Mouse (Mus musculus) neural tube, embryonic 15.5 days (tissue): ENCODE data around the gene Nudt9. TPM values are rescaled to one million over a fixed set of nuclear protein-coding genes. Genes with fewer than 3 reads are reported as not detected.

Experiments used
- ATAC-seq: fragments of 200-750 bp; cut with Nextera tagmentation; 2 replicates; pipeline ENCODE4 v1.8.0; 2017; ENCODE audit warnings: mild to moderate bottlenecking, moderate TSS enrichment, moderate library complexity; ENCODE audit not compliant: low FRiP score
- H3K27ac ChIP-seq: fragments of 300-500 bp; sonication (generic); replicated peaks from 2 replicates; pipeline ENCODE4 v1.5.1; 2015; ENCODE audit warnings: mild to moderate bottlenecking, inconsistent platforms
- H3K27me3 ChIP-seq: fragments of 300-500 bp; sonication (generic); replicated peaks from 2 replicates; pipeline ENCODE4 v1.6.1; 2015; ENCODE audit warnings: inconsistent platforms
- H3K36me3 ChIP-seq: fragments of 300-500 bp; sonication (generic); 2 replicates; pipeline ENCODE4 v1.6.1; 2015; ENCODE audit warnings: inconsistent platforms
- H3K4me1 ChIP-seq: fragments of 300-500 bp; sonication (generic); 2 replicates; pipeline ENCODE4 v1.6.1; 2015; ENCODE audit warnings: inconsistent platforms
- H3K4me2 ChIP-seq: fragments of 300-500 bp; sonication (generic); 2 replicates; pipeline ENCODE4 v1.6.1; 2015; ENCODE audit warnings: inconsistent platforms, mild to moderate bottlenecking, moderate library complexity
- H3K4me3 ChIP-seq: fragments of 300-500 bp; sonication (generic); replicated peaks from 2 replicates; pipeline ENCODE4 v1.5.1; 2015; ENCODE audit warnings: mild to moderate bottlenecking, inconsistent platforms
- H3K9ac ChIP-seq: fragments of 300-500 bp; sonication (generic); replicated peaks from 2 replicates; pipeline ENCODE4 v1.6.1; 2015; ENCODE audit warnings: mild to moderate bottlenecking, inconsistent platforms
- H3K9me3 ChIP-seq: fragments of 300-500 bp; sonication (generic); replicated peaks from 2 replicates; pipeline ENCODE4 v1.6.1; 2016; ENCODE audit warnings: inconsistent platforms
- WGBS: fragments of 180-500 bp; shearing (Covaris S2); methylation state at CpG from one replicate; pipeline ENCODE4 v1.1.7; 2015; ENCODE audit warnings: mixed read lengths; 5-methylcytosine and 5-hydroxymethylcytosine counted together
- polyA plus RNA-seq: library from polyadenylated mRNA; unstranded; fragments of >200 nt; fragmentation: Nextera tagmentation; extraction: Ambion mirVana; gene quantifications from 2 replicates; pipeline ENCODE4 v1.2.1, GENCODE M21; 2015

Gene Nudt9
- polyA plus RNA-seq, 1 experiment from 2014 or later: 73.2 TPM

DNA sequence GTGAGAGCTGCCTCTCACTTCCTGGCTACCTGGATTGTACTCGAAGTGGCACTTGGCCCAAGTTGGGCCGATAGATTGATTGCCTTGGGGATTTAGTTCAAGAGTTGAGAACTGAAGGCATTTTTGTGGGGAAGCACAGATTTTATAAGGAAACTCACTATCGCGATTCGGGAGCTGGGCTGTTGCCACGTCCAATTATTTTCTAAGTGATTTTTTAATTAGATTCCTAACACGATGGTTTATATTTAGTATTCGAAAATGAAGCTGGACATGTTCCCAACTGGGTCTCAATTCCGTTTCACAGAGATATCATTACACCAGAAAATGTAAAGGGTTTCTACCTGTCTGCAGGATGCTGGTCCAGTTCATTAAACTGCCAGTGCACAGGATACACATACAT lies 39.3 kb downstream of the Nudt9 start:
- ATAC-seq: no peak
- no peak overlapping the region for H3K4me2 ChIP-seq
- H3K27ac ChIP-seq: no peak overlapping the region
- H3K36me3 ChIP-seq: peaks cover 34% of the 10 kb centered on the region
- no peaks in the 10 kb centered on the region for H3K4me1 ChIP-seq
- no peak overlapping the region for H3K9ac ChIP-seq
- no peaks in the 10 kb centered on the region for H3K9me3 ChIP-seq
- H3K4me3 ChIP-seq: no peak overlapping the region
- WGBS: 76% methylated on average over 9 of the region's 9 CpGs
- no peaks in the 10 kb centered on the region for H3K27me3 ChIP-seq

DNA sequence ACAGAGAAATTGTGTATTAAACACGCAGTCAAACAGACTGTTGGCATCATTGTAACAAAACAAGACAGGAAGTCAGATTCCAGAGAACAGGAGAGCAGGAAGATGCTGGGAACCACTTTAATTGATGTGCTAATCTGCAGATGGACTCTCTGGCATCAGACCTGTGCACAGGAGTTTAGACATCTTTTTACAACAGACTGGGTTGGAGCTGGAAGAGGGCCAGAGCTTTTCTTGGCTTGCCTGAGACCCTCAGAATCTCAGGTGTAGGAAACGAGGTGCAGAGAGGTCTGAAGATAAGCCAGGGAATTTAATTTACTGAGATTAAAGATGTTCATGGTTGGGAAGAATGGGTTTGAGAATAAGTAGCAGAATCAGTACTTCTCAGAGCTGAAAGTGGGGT lies 43.6 kb downstream of the Nudt9 start:
- Histone ChIP-seq H3K36me3 (peaks cover 34% of the 10 kb centered on the region), H3K4me3 (no peak overlapping the region), H3K9ac (no peak overlapping the region), H3K27ac (no peak overlapping the region), H3K4me1 (no peaks in the 10 kb centered on the region), H3K4me2 (no peak overlapping the region), H3K9me3 (no peaks in the 10 kb centered on the region), H3K27me3 (no peaks in the 10 kb centered on the region)
- WGBS: 85% methylated on average over 2 of the region's 2 CpGs
- no peak for ATAC-seq

- no peak overlapping the region for H3K9ac ChIP-seq
- H3K4me1 ChIP-seq: no peaks in the 10 kb centered on the region
- no peak overlapping the region for H3K4me3 ChIP-seq
- no peak for ATAC-seq
- peak overlapping the region; percentile 46; the same call in 1 of the 2 replicates for H3K27ac ChIP-seq
- WGBS: 86% methylated on average over 11 of the region's 11 CpGs
- H3K4me2 ChIP-seq: no peak overlapping the region
- H3K27me3 ChIP-seq: no peaks in the 10 kb centered on the region
- H3K36me3 ChIP-seq: peaks cover 7% of the 10 kb centered on the region
- H3K9me3 ChIP-seq: no peaks in the 10 kb centered on the region
Measured at GRCm38 (mm10) chr5:104095416-104096077, 49.4 kb downstream of the Nudt9 start.

DNA sequence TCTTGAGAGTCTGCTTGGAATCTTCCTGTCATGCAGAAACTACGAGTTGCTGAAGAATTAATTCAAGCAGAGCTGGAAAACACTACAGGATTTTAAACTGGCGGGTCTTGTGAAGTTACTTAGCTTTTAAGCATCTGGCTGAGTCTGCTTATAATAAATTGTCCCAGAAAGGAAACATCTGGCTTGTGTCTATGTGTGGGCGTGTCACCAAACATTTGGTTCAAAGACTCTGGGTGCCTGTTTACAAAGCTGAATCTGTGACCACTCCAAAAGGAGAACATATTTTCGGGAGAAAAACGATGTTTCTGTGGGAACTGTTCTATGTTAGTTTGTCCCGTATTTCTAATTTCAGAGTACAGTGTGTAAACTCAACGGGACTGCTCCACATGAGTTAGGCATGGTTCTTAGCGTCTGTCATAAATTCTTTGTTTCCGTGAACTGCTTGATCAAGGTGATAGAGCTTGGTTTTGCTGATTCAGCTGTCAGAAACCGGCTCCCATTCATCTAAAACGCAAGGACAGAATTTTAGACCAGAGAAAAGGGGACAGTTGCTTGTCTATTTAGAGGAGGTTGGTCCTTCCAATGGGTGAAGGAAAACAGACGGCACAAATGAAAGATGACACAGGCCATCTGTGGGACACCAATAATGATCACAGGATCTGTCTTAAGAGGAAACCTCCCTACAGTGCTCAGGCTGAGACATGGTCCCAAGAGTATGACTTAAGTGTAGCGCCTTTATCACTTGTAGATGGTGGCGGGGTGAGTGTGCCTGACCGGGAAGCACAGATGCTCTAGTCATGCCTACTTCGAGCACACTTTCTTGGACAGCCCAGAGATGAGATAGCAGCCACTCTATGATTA lies 50.2 kb downstream of the Nudt9 start:
- Histone ChIP-seq H3K36me3 (peaks cover 7% of the 10 kb centered on the region), H3K4me1 (no peaks in the 10 kb centered on the region), H3K4me2 (no peak overlapping the region), H3K27me3 (no peaks in the 10 kb centered on the region), H3K9me3 (no peaks in the 10 kb centered on the region), H3K27ac (peak overlapping the region; percentile 51; the same call in 1 of the 2 replicates), H3K4me3 (no peak overlapping the region), H3K9ac (no peak overlapping the region)
- 81% methylated on average over 16 of the region's 16 CpGs for WGBS
- ATAC-seq: no peak

GRCm38 (mm10) chr5:104101678-104102531 lies 55.8 kb downstream of the Nudt9 start:
- Histone ChIP-seq H3K9ac (no peak overlapping the region), H3K36me3 (no peaks in the 10 kb centered on the region), H3K4me2 (no peak overlapping the region), H3K4me3 (no peak overlapping the region), H3K27ac (peak overlapping the region; percentile 77), H3K27me3 (no peaks in the 10 kb centered on the region), H3K4me1 (peaks cover 9% of the 10 kb centered on the region; the same call in 1 of the 2 replicates), H3K9me3 (no peaks in the 10 kb centered on the region)
- WGBS: 11% methylated on average over 10 of the region's 10 CpGs
- peak; percentile 49; the same call in 1 of the 2 replicates for ATAC-seq

DNA sequence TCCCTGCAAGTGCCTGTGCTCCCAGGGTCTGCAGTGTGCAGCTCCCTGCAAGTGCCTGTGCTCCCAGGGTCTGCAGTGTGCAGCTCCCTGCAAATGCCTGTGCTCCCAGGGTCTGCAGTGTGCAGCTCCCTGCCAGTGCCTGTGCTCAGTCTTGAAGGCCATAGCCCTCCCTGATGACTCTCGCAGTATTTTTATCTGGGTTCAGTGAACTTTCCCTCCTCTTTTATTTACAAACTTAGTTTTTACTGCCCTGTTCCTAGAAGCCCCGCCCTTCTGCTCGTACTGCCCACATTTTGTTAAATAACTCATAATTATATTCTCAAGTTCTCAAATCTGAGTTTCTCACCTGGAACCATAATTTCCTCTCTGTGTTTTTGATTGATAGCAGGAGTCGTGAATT lies 57.1 kb downstream of the Nudt9 start:
- no peaks in the 10 kb centered on the region for H3K27me3 ChIP-seq
- peak overlapping the region; percentile 77 for H3K27ac ChIP-seq

GRCm38 (mm10) chr5:104104111-104104510 lies 58.0 kb downstream of the Nudt9 start:
- Histone ChIP-seq H3K4me3 (no peak overlapping the region), H3K9me3 (no peaks in the 10 kb centered on the region), H3K36me3 (no peaks in the 10 kb centered on the region), H3K9ac (no peak overlapping the region), H3K4me1 (peaks cover 28% of the 10 kb centered on the region), H3K27me3 (no peaks in the 10 kb centered on the region), H3K4me2 (no peak overlapping the region), H3K27ac (peak overlapping the region; percentile 54; the same call in 1 of the 2 replicates)
- WGBS: 40% methylated on average over 2 of the region's 2 CpGs
- ATAC-seq: no peak

More for the DNA sequence above, 57.1 kb downstream of the Nudt9 start:
- Histone ChIP-seq H3K9ac (no peak overlapping the region), H3K4me1 (peaks cover 18% of the 10 kb centered on the region), H3K36me3 (no peaks in the 10 kb centered on the region), H3K9me3 (no peaks in the 10 kb centered on the region), H3K4me2 (no peak overlapping the region), H3K4me3 (no peak overlapping the region)
- WGBS: 59% methylated on average over 4 of the region's 4 CpGs
- no peak for ATAC-seq

DNA sequence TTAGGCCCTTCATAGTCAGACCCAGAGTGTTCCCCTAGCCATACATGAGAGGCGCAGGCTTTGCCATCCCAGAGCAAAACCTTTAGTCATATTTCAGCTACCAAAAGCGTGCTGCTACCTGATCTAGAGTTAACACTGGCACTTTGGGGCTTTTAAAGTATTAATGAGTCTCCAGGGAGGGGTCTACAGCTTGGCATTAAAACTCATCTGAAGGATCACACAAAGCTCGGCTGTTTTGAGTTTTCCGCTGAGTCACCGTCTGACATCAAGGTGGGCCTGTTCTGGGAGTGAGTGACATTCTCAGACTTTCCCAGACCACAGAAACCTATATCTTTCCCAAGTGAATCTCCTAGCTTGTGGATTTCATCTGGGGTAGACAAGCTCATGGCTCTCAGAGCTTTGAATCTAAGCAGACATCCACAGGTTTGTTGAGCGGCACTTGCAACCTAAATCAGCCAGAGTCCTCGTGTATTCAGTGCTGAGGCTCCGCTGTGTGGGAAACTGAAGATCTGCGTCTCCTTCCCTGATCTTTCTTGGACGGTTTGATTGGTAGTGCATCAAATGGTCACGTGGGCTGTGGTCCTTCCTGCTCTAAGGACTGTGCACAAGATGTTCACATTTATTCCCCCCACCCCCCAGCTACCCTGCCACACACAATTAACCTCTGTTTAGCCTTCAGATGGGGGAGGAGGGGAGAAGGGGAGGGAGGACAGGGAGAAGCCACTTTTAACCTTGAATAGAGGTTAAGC lies 62.2 kb downstream of the Nudt9 start:
- no peaks in the 10 kb centered on the region for H3K36me3 ChIP-seq
- H3K4me1 ChIP-seq: peaks cover 61% of the 10 kb centered on the region
- no peaks in the 10 kb centered on the region for H3K27me3 ChIP-seq
- H3K27ac ChIP-seq: peak overlapping the region; percentile 84
- no peaks in the 10 kb centered on the region for H3K9me3 ChIP-seq
- 28% methylated on average over 11 of the region's 11 CpGs for WGBS
- H3K4me3 ChIP-seq: peak overlapping the region; percentile 22
- H3K9ac ChIP-seq: peak overlapping the region; percentile 43
- H3K4me2 ChIP-seq: peak overlapping the region; percentile 50
- ATAC-seq: peak; percentile 51

- Histone ChIP-seq H3K9ac (peak overlapping the region; percentile 43), H3K9me3 (no peaks in the 10 kb centered on the region), H3K27ac (peak overlapping the region; percentile 84), H3K27me3 (no peaks in the 10 kb centered on the region), H3K4me1 (peaks cover 65% of the 10 kb centered on the region), H3K36me3 (no peaks in the 10 kb centered on the region), H3K4me2 (peak overlapping the region; percentile 50), H3K4me3 (peak overlapping the region; percentile 22)
- ATAC-seq: peak; percentile 62
- WGBS: 5% methylated on average over 18 of the region's 18 CpGs
Measured at GRCm38 (mm10) chr5:104108879-104109369, 62.8 kb downstream of the Nudt9 start.

DNA sequence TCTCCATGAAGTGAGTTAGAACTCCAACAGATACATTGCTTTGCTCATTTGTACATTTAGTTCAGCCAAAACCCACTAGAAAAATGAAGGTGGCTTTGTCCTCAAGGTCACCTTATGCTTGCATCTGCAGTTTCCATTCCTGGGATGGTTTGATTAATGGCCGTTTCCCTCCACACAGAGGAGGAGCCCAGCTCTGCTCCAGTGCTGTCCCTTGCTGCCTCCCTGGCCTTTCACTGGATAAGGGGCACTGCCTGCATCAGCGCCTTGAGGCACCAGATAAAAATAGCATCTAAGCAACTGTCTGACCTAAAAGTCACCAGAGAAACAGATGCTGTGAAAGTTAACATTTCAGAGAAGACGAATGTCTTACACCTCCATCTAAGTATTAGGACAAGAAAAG lies 63.4 kb downstream of the Nudt9 start:
- 11% methylated on average over 3 of the region's 3 CpGs for WGBS

More for the DNA sequence above, 63.4 kb downstream of the Nudt9 start:
- H3K27ac ChIP-seq: peak overlapping the region; percentile 84
- H3K4me2 ChIP-seq: peak overlapping the region; percentile 50
- peak overlapping the region; percentile 22 for H3K4me3 ChIP-seq
- peak; percentile 48; the same call in 1 of the 2 replicates for ATAC-seq
- H3K9ac ChIP-seq: peak overlapping the region; percentile 43
- peaks cover 66% of the 10 kb centered on the region for H3K4me1 ChIP-seq
- no peaks in the 10 kb centered on the region for H3K36me3 ChIP-seq
- no peaks in the 10 kb centered on the region for H3K27me3 ChIP-seq
- no peaks in the 10 kb centered on the region for H3K9me3 ChIP-seq
